Mouse (Mus musculus) layer of hippocampus, adult 6 months (tissue): Measurements from ENCODE around the gene Olfr961. TPM values are rescaled to one million over a fixed set of nuclear protein-coding genes. Genes with fewer than 3 reads are reported as not detected.

Experiments used
- long read RNA-seq, 2 experiments: library from polyadenylated mRNA; unstranded; transcript quantifications; one replicate each; pipeline ENCODE4 v2.0.0; 2019 to 2020
- polyA plus RNA-seq: library from polyadenylated mRNA; unstranded; fragments of <200 nt; fragmentation: Nextera tagmentation; gene quantifications from 2 replicates; pipeline ENCODE4 v1.2.3, GENCODE M21; 2021

Olfr961 gene
- not detected in 2 replicates for polyA plus RNA-seq
- long read RNA-seq, experiment 1, result 0 reads
- long read RNA-seq, experiment 2, result 0 reads

DNA sequence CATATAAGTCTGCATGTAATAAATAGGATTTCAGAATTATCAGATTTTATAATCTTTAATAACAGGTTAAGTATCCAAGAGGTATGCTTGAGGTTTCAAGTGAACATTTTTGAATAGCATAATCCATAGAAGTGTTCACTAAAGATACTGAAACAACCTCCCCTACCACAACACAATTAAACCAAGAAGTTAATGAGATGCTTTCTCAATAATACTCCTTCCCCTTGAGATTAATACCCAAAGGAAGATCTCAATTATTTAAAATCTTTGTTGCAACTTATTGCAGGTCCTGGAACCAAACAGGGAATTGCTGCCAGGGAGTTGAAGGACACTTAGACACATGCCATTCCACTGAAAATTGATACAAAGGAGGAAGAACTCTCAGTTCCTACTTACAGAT is at the start of gene Olfr961:
Olfr961 (plus strand) TSS at position 301 of the 400 bp plus-strand sequence.

GRCm38 (mm10) chr9:39603999-39604453 is 40.9 kb upstream of the Olfr961 start, which contains the start of gene AW551984:
Gene AW551984 (minus strand): TSS chr9:39604403.

DNA sequence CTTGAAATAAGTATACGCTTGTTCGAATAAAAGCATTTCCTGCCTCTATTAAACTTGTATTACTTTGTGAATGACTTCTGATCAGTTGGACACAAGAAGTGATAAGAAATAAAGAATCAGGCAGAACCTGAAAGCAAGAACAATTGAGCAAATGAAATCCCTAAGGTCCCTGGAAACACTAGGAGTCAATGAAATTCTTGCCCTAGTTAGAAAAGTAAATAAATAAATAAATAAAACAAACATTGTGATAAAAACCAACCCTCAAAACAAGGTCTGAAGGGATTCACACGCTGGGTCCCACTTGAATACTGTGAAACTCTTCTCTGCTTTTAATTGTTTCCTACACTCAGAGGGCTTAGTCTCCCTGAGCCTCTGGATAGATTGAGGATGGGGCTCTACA is 34.5 kb upstream of the Olfr961 start, which contains the start of gene Olfr148:
Olfr148 (plus strand) TSS at position 301 of the 400 bp plus-strand sequence.

DNA sequence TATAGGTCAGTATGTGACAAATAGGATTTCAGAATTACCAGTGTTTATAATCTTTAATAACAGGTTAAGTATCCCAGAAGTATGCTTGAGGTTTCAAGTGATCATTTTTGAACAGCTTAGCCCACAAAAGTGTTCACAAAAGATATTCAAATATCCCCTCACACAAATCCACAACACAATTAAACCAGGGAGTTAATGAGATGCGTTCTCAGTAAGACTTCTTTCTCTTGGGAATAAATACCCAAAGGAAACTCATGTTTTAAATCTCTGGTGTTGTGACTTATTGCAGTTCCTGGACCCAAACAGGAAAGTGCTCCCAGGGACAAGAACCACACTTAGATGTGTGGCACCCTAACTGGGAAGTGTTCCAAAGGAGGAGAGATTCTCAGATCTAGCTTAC is 23.8 kb upstream of the Olfr961 start, which contains the start of gene Olfr960:
Olfr960 (plus strand) TSS at position 301 of the 400 bp plus-strand sequence.

DNA sequence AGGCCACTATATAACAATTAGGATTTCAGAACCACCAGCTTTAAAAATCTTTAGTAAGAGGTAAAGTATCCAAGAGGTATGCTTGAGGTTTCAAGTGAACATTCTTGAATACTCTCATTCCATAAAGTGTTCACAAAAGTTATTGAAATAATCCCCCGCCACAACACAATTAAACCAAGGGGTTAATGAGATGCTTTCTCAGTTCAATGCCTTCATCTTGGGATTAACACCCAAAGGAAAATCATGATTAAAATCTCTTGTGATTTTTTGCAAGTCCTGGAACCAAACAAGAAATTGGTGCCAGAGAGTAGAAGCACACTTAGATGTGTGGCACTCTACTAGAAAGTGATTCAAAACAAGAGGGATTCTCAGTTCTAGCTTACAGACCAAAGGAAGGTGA is 22.0 kb downstream of the Olfr961 start, which contains the start of gene Olfr963:
Olfr963 (plus strand) TSS at position 301 of the 400 bp plus-strand sequence.

Other genes starting within 250 kb of the Olfr961 start
- gene Olfr952, start 217.9 kb upstream of the Olfr961 start, polyA plus RNA-seq, result not detected in 2 replicates
- gene Olfr954, start 188.4 kb upstream of the Olfr961 start, polyA plus RNA-seq, result not detected in 2 replicates
- gene Olfr955, start 173.1 kb upstream of the Olfr961 start, polyA plus RNA-seq, result not detected in 2 replicates
- gene Olfr44, start 151.1 kb upstream of the Olfr961 start, polyA plus RNA-seq, result not detected in 2 replicates
- not detected in 2 replicates for gene Olfr957, start 129.3 kb upstream of the Olfr961 start, polyA plus RNA-seq
- gene Olfr958, start 91.0 kb upstream of the Olfr961 start, polyA plus RNA-seq, result not detected in 2 replicates
- not detected in 2 replicates for gene Olfr959, start 69.5 kb upstream of the Olfr961 start, polyA plus RNA-seq
- gene AW551984, start 40.7 kb upstream of the Olfr961 start, polyA plus RNA-seq, result 3.4 and 5.2 TPM in 2 replicates
- gene Olfr148, start 34.4 kb upstream of the Olfr961 start, polyA plus RNA-seq, result not detected in 2 replicates
- gene Olfr960, start 23.7 kb upstream of the Olfr961 start, polyA plus RNA-seq, result not detected in 2 replicates
- gene Olfr963, start 22.1 kb downstream of the Olfr961 start, polyA plus RNA-seq, result not detected in 2 replicates
- not detected in 2 replicates for gene Olfr149, start 62.0 kb downstream of the Olfr961 start, polyA plus RNA-seq
- not detected in 2 replicates for gene Olfr965, start 66.3 kb downstream of the Olfr961 start, polyA plus RNA-seq
- gene Olfr150, start 85.9 kb downstream of the Olfr961 start, polyA plus RNA-seq, result not detected in 2 replicates
- not detected in 2 replicates for gene Olfr967, start 101.2 kb downstream of the Olfr961 start, polyA plus RNA-seq
- not detected in 2 replicates for gene Olfr968, start 138.2 kb downstream of the Olfr961 start, polyA plus RNA-seq
- not detected in 2 replicates for gene Olfr969, start 145.9 kb downstream of the Olfr961 start, polyA plus RNA-seq
- gene Olfr970, start 163.8 kb downstream of the Olfr961 start, polyA plus RNA-seq, result not detected in 2 replicates
- gene Olfr971, start 191.8 kb downstream of the Olfr961 start, polyA plus RNA-seq, result not detected in 2 replicates
- not detected in 2 replicates for gene Olfr972, start 221.3 kb downstream of the Olfr961 start, polyA plus RNA-seq